Mouse (Mus musculus) gastrocnemius, postnatal 36 days (tissue): ENCODE measurements around the gene Cryzl2. TPM values are rescaled to one million over a fixed set of nuclear protein-coding genes. Genes with fewer than 3 reads are reported as not detected.

Source experiments
- DNase-seq, 2 experiments: peaks; one replicate each; pipeline ENCODE4 v3.0.0; 2022
- intact Hi-C: fragments of 180-260 bp; cut with DNase I; formaldehyde crosslinking; loops from one replicate; pipeline ENCODE4 v1.15.1; 2025
- total RNA-seq, 2 experiments: library from RNA; stranded (reverse); gene quantifications; 2 replicates each; pipeline ENCODE4 v1.2.3; 2021

Cryzl2 gene
- total RNA-seq, 2 experiments from 2014 or later: 0.20 to 0.57 TPM

- DNase-seq: no peak
- intact Hi-C loops: no loop called here
Observed at GRCm38 (mm10) chr1:157465194-157465593, 6.8 kb downstream of the Cryzl2 start.

GRCm38 (mm10) chr1:157467866-157468265 lies 9.5 kb downstream of the Cryzl2 start:
- intact Hi-C loops: no loop called here
- no peak for DNase-seq

DNA sequence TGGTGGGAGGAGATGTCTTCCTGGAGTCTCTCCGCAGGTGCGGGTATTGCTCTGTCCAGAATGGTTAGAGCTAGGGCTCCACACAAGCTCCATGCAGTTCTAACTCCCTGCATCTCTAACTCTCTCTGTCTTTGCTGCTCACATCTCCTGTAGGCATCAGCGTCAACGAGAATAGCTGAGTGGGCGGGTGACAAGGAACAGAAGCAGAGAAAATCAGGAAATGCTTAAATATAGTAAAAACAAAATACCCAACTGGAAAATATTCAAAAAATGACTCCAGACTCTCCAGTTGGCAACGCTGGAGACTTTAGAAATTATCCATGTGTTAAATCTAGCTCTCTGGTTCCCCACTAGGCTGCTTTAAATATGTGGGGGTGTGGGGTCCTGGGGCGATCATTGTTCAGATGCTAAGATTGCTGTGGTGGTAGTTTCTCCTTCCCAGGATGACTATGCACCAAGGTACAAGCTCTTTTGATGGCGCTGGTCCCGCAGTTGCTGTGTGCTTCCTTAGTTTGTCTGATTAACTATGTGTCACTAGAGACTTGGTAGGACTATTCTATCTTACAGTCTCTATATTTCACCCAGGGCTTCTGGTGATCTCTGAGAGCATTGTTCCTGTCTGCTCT lies 12.5 kb downstream of the Cryzl2 start:
- DNase-seq: no peak
- intact Hi-C loops: no loop called here

GRCm38 (mm10) chr1:157472716-157473115 lies 14.3 kb downstream of the Cryzl2 start:
- no peak for DNase-seq
- intact Hi-C loops: no loop called here

GRCm38 (mm10) chr1:157474865-157475264 lies 16.5 kb downstream of the Cryzl2 start:
- intact Hi-C loops: no loop called here
- no peak for DNase-seq

DNA sequence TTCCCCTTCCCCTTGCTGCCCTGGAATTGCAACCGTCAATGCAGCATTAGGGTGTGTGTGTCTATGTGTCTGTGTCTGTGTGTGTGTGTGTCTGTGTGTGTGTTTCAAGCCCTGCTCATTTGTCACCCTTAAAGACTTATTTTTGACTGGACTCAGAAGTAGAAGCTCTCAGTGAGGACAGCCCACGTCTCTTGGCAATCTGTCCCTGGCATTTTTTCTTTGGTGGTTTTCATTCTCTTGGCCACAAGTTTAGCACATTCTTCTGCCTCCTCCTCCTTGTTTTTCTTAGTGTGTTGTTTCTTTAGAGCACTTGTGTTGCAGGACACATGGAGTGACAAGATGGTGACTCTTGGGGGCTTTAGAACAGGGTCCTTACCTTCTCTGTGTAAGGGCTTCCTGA lies 17.9 kb downstream of the Cryzl2 start:
- intact Hi-C loops: no loop called here
- no peak for DNase-seq

- intact Hi-C loops: no loop called here
- no peak for DNase-seq
Observed at GRCm38 (mm10) chr1:157480090-157480489, 21.7 kb downstream of the Cryzl2 start.

DNA sequence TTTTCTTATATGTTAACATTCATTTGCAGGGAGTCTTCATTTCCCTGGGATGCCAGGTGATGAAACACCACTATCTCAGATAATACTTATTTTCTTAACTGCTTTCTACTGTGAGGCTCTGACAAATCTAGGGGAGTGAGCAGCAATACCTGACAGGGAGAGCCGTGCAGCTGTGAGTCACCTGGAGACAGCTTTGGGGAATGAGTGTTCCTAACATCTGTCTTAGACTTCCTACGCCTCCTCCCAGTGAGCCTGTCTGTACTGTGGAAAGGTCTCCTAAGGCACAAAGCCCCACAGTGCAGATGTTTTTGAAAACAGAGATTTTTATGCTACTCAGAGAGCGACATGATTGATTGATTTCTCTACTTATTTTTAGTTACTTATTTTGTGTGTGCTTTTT lies 22.5 kb downstream of the Cryzl2 start:
- no peak for DNase-seq
- intact Hi-C loops: no loop called here

DNA sequence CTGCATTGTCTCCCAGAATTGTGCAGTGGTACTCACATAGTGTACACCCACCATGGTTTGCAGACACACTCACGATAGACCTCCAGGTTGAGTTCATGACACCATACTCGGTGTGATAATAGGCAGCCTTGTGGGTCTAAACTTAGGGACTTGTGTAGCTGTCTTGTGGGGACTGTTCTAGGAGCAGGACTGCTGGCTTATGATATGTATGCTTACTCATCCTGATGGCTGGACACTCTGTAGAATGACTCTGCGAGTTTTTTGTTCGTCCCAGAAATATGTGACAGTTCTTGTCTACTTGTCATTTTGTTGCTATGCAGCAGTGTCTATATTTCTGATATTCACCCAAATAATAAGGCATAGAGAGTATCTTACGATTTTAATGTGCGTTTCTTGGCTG lies 23.3 kb downstream of the Cryzl2 start:
- intact Hi-C loops: no loop called here

DNA sequence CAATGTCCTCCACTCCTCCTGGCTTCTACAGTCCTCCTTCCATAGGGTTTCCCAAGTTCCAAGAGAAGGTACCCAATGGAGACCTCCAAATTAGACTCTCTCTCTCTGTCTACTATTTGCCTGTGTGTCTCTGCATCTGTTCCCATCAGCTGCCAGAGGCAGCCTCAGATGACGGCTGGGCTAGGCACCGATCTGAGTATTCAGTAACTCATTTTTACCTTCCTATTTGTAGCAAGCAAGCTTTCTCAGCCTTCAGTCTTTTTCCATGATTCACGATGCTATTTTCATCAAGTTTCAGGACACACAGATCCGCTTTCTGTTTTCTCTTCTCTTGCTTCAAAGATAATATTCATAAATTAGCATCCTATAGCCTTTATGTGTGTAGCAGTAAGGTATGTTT lies 25.8 kb downstream of the Cryzl2 start:
- intact Hi-C loops: no loop called here

More for the DNA sequence above, 23.3 kb downstream of the Cryzl2 start:
- DNase-seq: no peak

DNA sequence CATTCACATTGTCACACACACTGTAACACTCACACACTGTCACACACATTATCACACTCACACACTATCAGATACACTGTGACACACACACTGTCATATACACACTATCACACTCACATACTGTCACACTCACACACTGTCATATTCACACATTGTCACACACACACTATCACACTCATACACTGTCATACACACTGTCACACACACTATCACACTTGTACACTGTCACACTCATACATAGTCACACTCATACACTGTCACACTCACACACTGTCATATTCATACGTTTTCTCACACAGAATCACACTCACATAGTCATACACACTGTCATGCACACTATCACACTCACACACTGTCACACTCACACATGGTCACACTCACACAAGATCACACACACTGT lies 42.3 kb downstream of the Cryzl2 start:
- intact Hi-C loops: no loop called here
- DNase-seq: no peak

More for the DNA sequence above, 25.8 kb downstream of the Cryzl2 start:
- no peak for DNase-seq

DNA sequence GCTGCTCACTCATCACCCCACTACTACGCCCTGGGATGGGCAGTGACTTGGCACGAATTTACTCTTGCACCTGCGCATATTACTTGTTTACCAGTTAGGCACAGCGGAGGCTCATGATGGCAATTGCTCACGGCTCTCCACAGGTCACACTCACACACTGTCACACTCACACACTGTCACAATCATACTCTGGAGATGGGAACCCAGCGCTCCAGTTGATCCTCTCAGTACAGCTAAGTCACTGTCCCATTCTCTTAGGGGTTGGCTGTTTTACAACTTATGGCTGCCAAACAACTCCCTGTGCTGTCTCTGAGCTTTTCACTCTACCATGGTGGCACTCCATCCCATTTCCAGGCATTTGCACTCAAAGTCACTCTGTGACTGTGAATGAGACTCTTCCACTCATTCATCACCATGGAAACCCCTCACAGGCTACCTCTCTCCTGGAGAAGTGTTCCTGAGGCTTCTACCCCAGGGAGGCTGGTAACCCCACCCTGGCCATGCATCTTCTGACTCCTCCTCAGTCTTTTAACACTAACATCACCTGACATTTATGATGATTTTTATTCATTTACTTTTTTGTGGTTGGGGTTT lies 43.1 kb downstream of the Cryzl2 start:
- intact Hi-C loops: no loop called here
- no peak for DNase-seq

DNA sequence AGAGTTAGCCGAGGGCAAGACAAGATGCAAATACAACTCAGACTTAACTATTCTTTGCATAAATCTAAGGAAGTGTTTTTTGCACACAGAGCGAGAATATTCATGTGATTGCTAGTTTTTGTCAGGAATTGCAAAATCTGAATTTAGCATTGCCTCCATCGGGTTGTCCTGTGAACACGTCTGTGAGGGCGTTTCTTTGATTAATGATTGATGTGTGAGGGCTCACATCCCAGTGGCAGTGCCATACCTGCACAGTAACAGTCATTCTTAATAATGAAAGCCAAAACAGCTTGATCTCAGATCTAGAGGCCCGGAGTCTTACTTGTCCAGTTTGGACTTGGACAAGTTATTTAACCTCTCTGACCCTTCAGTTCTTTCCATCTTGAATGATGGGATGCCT lies 44.7 kb downstream of the Cryzl2 start:
- intact Hi-C loops: no loop called here
- DNase-seq: no peak

DNA sequence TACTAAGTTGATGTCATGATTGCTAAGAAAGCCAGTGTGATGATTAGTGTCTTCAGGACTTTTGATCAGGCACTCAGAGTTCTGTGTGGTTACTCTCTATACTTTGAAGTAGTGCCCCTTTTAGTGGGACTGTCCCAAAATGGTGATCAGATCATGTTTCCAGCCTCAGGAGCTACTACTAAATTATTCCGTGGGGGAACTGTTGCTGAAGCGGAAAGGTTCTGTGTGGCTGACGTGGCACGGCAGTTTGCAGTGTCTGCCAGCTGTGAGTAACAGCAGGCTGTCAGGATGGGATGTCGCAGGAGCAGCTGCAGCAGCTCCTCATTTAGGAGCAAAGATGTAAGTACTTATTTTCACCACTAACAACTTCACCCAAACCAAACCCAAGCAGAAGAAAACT lies 48.1 kb downstream of the Cryzl2 start, which contains the start of gene Sec16b:
Gene Sec16b, plus strand, starts transcription at position 207 of the 400 bp plus-strand sequence.
- peak; percentile 32 to 53 for DNase-seq
- intact Hi-C loops: no loop called here

DNA sequence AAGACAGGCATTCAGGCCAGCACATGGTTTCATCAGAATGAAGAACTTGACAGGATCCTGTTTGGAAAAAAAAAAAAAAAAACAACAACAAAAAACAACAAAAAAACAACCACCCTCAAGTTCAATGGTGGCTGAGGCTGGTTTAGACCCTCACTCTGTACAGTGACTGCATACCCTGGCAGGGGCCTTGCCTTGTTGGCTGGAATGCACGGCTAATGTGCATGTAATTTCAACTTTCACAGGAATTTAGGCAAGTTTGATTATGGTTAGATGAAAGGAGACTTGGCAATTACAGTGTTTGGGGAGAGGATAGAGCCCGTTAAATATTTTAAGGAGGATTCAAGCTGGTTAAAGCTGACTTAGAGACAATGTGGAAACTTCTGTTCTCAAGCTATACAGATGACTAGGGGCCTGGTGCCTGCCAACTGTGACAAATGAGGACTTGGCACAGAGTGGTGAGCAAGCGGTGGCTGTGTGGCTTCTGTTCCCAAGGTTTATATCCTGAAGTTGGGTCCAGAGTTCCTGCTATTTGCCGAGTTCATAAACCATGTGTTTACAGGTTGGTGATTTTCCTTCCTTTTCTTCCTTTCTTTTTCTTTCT lies 48.7 kb downstream of the Cryzl2 start:
- intact Hi-C loops: no loop called here
- DNase-seq: no peak

DNA sequence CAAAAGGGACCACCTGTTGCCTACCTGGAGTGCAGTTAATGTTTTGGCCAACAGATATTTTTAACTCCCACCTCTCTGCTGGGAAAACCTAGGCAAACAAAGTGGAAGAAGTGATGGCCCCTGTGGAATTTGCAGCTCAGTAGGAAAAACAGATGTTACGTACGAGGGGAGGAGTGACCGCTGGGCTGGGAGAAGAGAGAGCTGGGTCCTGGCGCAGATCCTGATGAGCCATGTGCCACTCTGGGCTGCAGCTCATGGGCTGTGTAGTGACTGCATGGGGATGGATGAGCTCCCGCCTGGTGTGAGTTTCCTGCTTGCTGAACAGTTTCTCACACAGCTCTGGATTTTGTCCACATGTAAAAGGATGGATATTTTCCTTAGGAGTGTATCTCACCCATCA lies 49.4 kb downstream of the Cryzl2 start:
- intact Hi-C loops: no loop called here
- DNase-seq: peak; percentile 37 to 57

DNA sequence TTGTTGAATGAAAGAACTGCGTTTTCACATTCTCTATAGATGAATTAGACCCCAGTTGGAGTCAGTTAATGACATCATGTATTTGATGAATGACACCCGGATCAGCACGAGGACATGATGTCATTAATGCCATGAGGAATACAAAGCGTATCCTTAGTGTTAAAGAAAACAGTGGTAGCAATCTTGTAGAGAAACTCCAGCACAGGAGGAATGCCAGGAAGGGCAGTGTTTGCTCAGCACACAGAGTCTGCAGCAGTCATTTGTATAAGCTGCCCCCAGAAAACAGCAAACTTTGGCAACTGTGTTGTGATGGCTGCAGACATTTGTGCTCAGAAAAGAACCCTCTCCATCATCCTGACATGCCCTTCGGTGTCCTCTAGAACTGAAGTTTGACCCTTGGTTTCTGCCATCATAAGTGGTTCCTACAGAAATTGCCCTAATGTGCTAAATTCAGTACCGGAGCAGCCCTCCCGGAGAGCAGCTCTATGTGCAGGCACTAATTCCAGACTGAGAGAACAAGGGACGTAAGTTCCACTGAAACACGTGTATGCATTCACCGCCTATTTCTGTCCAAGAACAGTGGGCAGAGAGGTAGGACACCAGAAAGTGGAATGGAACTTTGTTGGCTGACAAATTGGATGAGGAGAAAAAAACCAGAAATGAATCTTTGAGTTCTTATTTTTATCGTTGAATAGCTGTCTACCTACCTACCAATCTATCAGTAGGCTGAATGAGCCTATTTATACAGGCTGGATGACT lies 54.5 kb downstream of the Cryzl2 start:
- no peak for DNase-seq
- intact Hi-C loops: no loop called here

GRCm38 (mm10) chr1:157513559-157513958 lies 55.2 kb downstream of the Cryzl2 start:
- intact Hi-C loops: no loop called here
- DNase-seq: no peak

DNA sequence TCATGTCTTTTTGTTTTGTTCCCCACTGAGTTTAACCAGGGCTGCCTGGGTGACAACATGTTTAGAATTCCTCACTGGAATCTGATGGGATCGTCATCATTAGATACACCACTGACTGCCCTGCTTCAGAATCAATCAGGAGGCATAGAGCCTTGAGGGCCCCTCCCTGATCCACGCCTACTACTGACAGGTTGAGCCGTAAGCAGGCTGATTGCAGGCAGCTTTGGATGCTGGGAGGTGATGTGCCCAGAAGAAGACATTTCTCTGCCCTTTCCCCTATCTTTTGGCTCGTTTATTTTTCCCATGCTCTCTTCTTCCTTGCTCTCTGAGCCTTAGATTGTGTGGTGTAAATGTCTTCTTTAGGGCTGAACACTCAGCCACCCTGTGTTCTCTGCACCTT lies 55.9 kb downstream of the Cryzl2 start:
- intact Hi-C loops: no loop called here
- DNase-seq: no peak

DNA sequence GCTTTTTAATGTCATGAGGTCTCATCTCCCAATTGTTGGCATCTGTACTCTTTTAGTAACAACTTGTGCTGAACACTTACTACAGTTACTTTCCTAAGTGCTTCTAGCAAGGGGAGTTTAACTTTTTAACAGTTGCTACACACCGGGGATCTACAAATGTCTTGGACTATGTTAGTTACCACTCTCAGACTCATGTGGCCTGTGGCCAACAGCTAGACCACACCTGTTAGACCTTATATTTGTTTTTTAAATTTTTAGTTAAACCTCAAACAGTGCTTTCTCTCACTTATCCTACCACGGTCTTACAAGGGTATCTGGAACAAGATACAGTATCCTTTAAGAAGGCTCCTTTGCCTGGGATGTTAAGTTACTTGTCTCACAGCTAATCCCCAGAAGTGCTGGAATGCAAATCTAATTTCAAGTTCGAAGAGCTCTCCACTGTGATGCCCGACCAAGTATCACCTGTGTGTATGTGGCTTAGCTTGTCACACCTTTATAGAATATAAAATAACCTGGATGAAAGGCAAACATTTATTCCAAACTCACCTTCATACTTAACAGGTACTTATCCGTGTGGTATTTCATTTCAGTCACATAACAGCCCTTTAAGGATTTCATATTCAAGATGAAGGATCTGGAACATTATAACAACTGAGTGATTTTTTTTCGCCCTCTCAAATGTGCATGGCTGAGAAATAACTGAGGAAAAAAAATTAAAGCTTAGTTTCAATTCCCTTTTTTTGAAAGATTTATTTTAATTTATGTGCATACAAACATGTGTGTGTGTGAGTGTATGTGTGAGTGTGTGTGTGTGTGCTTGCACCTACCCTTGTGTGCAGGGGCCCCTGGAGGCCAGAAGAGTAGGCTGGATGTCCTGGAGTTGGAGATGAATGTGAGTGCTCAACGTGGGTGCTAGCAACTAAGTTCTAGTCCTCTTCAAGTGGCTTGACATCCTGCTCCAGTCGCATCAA lies 58.7 kb downstream of the Cryzl2 start:
- no peak for DNase-seq
- intact Hi-C loops: no loop called here
